Mouse (Mus musculus): Measurements from ENCODE around the gene Pprc1. TPM values are rescaled to one million over a fixed set of nuclear protein-coding genes. Genes with fewer than 3 reads are reported as not detected.

Gene Pprc1
- polyA plus RNA-seq, 1 experiment from 2014 or later: 46.7 TPM

GRCm38 (mm10) chr19:46004814-46005466, 39.7 kb upstream of the Pprc1 start:
- Histone ChIP-seq H3K36me3 (ENCODE audit: control insufficient read depth, insufficient read depth, low read length) (no peaks in the 10 kb centered on the region; the same call in 1 of the 2 replicates), H3K4me2 (no peak overlapping the region; the same call in 1 of the 2 replicates), H3K4me1 (ENCODE audit: control insufficient read depth, insufficient read depth, low read length) (peaks cover 10% of the 10 kb centered on the region), H3K4me3 (ENCODE audit: low read depth, low read length) (no peak overlapping the region), H3K9me3 (replicated peaks; ENCODE audit: control insufficient read depth, low read length) (no peaks in the 10 kb centered on the region), H3K27me3 (ENCODE audit: control insufficient read depth, insufficient read depth, low read length) (0 out of 2 replicates have a peak, but pooled peaks cover 2% of the 10 kb centered on the region), H3K9ac (ENCODE audit: low read depth, low read length) (no peak overlapping the region), H3K27ac (ENCODE audit: low read depth, low read length) (no peak overlapping the region)
- 72% methylated on average over 17 of the region's 17 CpGs for WGBS (ENCODE audit: insufficient replicate concordance)
- no peak for ATAC-seq (replicated peaks; ENCODE audit: insufficient number of reproducible peaks, low FRiP score, low TSS enrichment)

- Histone ChIP-seq H3K4me2 (no peak overlapping the region), H3K27ac (ENCODE audit: low read depth, low read length) (no peak overlapping the region), H3K27me3 (ENCODE audit: control insufficient read depth, insufficient read depth, low read length) (0 out of 2 replicates have a peak, but pooled peaks cover 2% of the 10 kb centered on the region), H3K4me3 (ENCODE audit: low read depth, low read length) (no peak overlapping the region), H3K9me3 (replicated peaks; ENCODE audit: control insufficient read depth, low read length) (no peaks in the 10 kb centered on the region), H3K4me1 (ENCODE audit: control insufficient read depth, insufficient read depth, low read length) (peaks cover 10% of the 10 kb centered on the region), H3K9ac (ENCODE audit: low read depth, low read length) (peak overlapping the region; percentile 34; the same call in 1 of the 2 replicates), H3K36me3 (ENCODE audit: control insufficient read depth, insufficient read depth, low read length) (no peaks in the 10 kb centered on the region; the same call in 1 of the 2 replicates)
- 85% methylated on average over 7 of the region's 7 CpGs for WGBS (ENCODE audit: insufficient replicate concordance)
- no peak for ATAC-seq (replicated peaks; ENCODE audit: insufficient number of reproducible peaks, low FRiP score, low TSS enrichment)
These were observed 39.0 kb upstream of the Pprc1 start for GRCm38 (mm10) chr19:46005680-46006079.

- no peaks in the 10 kb centered on the region for H3K36me3 ChIP-seq (ENCODE audit: control insufficient read depth, insufficient read depth, low read length)
- no peak overlapping the region for H3K4me2 ChIP-seq
- H3K4me1 ChIP-seq (ENCODE audit: control insufficient read depth, insufficient read depth, low read length): no peaks in the 10 kb centered on the region
- no peak overlapping the region for H3K4me3 ChIP-seq (ENCODE audit: low read depth, low read length)
- no peak overlapping the region for H3K27ac ChIP-seq (ENCODE audit: low read depth, low read length)
- H3K27me3 ChIP-seq (ENCODE audit: control insufficient read depth, insufficient read depth, low read length): no peaks in the 10 kb centered on the region
- no peak overlapping the region for H3K9ac ChIP-seq (ENCODE audit: low read depth, low read length)
- no peak for ATAC-seq (replicated peaks; ENCODE audit: insufficient number of reproducible peaks, low FRiP score, low TSS enrichment)
- H3K9me3 ChIP-seq (replicated peaks; ENCODE audit: control insufficient read depth, low read length): no peaks in the 10 kb centered on the region
- WGBS (ENCODE audit: insufficient replicate concordance): 32% methylated on average over 12 of the region's 12 CpGs
These were observed 30.0 kb upstream of the Pprc1 start for GRCm38 (mm10) chr19:46014572-46015178.

- H3K27ac ChIP-seq (ENCODE audit: low read depth, low read length): no peak overlapping the region
- H3K9me3 ChIP-seq (replicated peaks; ENCODE audit: control insufficient read depth, low read length): no peaks in the 10 kb centered on the region
- WGBS (ENCODE audit: insufficient replicate concordance): 67% methylated on average over 2 of the region's 2 CpGs
- no peaks in the 10 kb centered on the region for H3K4me1 ChIP-seq (ENCODE audit: control insufficient read depth, insufficient read depth, low read length)
- H3K4me3 ChIP-seq (ENCODE audit: low read depth, low read length): no peak overlapping the region
- no peak overlapping the region for H3K4me2 ChIP-seq
- H3K27me3 ChIP-seq (ENCODE audit: control insufficient read depth, insufficient read depth, low read length): no peaks in the 10 kb centered on the region
- H3K36me3 ChIP-seq (ENCODE audit: control insufficient read depth, insufficient read depth, low read length): no peaks in the 10 kb centered on the region
- H3K9ac ChIP-seq (ENCODE audit: low read depth, low read length): no peak overlapping the region
- ATAC-seq (replicated peaks; ENCODE audit: insufficient number of reproducible peaks, low FRiP score, low TSS enrichment): no peak
These were observed 28.7 kb upstream of the Pprc1 start for GRCm38 (mm10) chr19:46016023-46016422.

- no peak overlapping the region for H3K4me3 ChIP-seq (ENCODE audit: low read depth, low read length)
- peaks cover 3% of the 10 kb centered on the region; the same call in 1 of the 2 replicates for H3K4me1 ChIP-seq (ENCODE audit: control insufficient read depth, insufficient read depth, low read length)
- H3K9me3 ChIP-seq (replicated peaks; ENCODE audit: control insufficient read depth, low read length): no peaks in the 10 kb centered on the region
- no peak overlapping the region for H3K27ac ChIP-seq (ENCODE audit: low read depth, low read length)
- H3K36me3 ChIP-seq (ENCODE audit: control insufficient read depth, insufficient read depth, low read length): no peaks in the 10 kb centered on the region
- H3K27me3 ChIP-seq (ENCODE audit: control insufficient read depth, insufficient read depth, low read length): no peaks in the 10 kb centered on the region
- no peak overlapping the region for H3K9ac ChIP-seq (ENCODE audit: low read depth, low read length)
- H3K4me2 ChIP-seq: no peak overlapping the region
- 77% methylated on average over 6 of the region's 6 CpGs for WGBS (ENCODE audit: insufficient replicate concordance)
- ATAC-seq (replicated peaks; ENCODE audit: insufficient number of reproducible peaks, low FRiP score, low TSS enrichment): no peak
These were observed 19.7 kb upstream of the Pprc1 start for GRCm38 (mm10) chr19:46024959-46025358.

- H3K4me3 ChIP-seq (ENCODE audit: low read depth, low read length): no peak overlapping the region
- H3K27ac ChIP-seq (ENCODE audit: low read depth, low read length): no peak overlapping the region
- peaks cover 3% of the 10 kb centered on the region; the same call in 1 of the 2 replicates for H3K4me1 ChIP-seq (ENCODE audit: control insufficient read depth, insufficient read depth, low read length)
- WGBS (ENCODE audit: insufficient replicate concordance): 44% methylated on average over 8 of the region's 8 CpGs
- H3K9me3 ChIP-seq (replicated peaks; ENCODE audit: control insufficient read depth, low read length): no peaks in the 10 kb centered on the region
- H3K4me2 ChIP-seq: 0 out of 2 replicates have a peak overlapping the region, but pooled peaks have one; percentile 4
- no peaks in the 10 kb centered on the region for H3K27me3 ChIP-seq (ENCODE audit: control insufficient read depth, insufficient read depth, low read length)
- ATAC-seq (replicated peaks; ENCODE audit: insufficient number of reproducible peaks, low FRiP score, low TSS enrichment): peak; percentile 44; the same call in 1 of the 2 replicates
- no peak overlapping the region for H3K9ac ChIP-seq (ENCODE audit: low read depth, low read length)
- H3K36me3 ChIP-seq (ENCODE audit: control insufficient read depth, insufficient read depth, low read length): peaks cover 6% of the 10 kb centered on the region
These were observed 18.1 kb upstream of the Pprc1 start for GRCm38 (mm10) chr19:46026567-46026966.

- Histone ChIP-seq H3K4me2 (no peak overlapping the region), H3K9ac (ENCODE audit: low read depth, low read length) (no peak overlapping the region), H3K4me3 (ENCODE audit: low read depth, low read length) (no peak overlapping the region), H3K27me3 (ENCODE audit: control insufficient read depth, insufficient read depth, low read length) (no peaks in the 10 kb centered on the region), H3K36me3 (ENCODE audit: control insufficient read depth, insufficient read depth, low read length) (peaks cover 24% of the 10 kb centered on the region), H3K27ac (ENCODE audit: low read depth, low read length) (no peak overlapping the region), H3K4me1 (ENCODE audit: control insufficient read depth, insufficient read depth, low read length) (peaks cover 3% of the 10 kb centered on the region; the same call in 1 of the 2 replicates), H3K9me3 (replicated peaks; ENCODE audit: control insufficient read depth, low read length) (no peaks in the 10 kb centered on the region)
- ATAC-seq (replicated peaks; ENCODE audit: insufficient number of reproducible peaks, low FRiP score, low TSS enrichment): no peak
- WGBS (ENCODE audit: insufficient replicate concordance): 68% methylated on average over 11 of the region's 11 CpGs
These were observed 15.9 kb upstream of the Pprc1 start for GRCm38 (mm10) chr19:46028747-46029320.

GRCm38 (mm10) chr19:46029652-46030051, 15.0 kb upstream of the Pprc1 start:
- WGBS (ENCODE audit: insufficient replicate concordance): 96% methylated on average over 1 of the region's 1 CpGs
- Histone ChIP-seq H3K4me2 (no peak overlapping the region), H3K4me1 (ENCODE audit: control insufficient read depth, insufficient read depth, low read length) (peaks cover 3% of the 10 kb centered on the region; the same call in 1 of the 2 replicates), H3K9ac (ENCODE audit: low read depth, low read length) (no peak overlapping the region), H3K27me3 (ENCODE audit: control insufficient read depth, insufficient read depth, low read length) (no peaks in the 10 kb centered on the region), H3K27ac (ENCODE audit: low read depth, low read length) (no peak overlapping the region), H3K36me3 (ENCODE audit: control insufficient read depth, insufficient read depth, low read length) (peaks cover 32% of the 10 kb centered on the region), H3K9me3 (replicated peaks; ENCODE audit: control insufficient read depth, low read length) (no peaks in the 10 kb centered on the region), H3K4me3 (ENCODE audit: low read depth, low read length) (no peak overlapping the region)
- ATAC-seq (replicated peaks; ENCODE audit: insufficient number of reproducible peaks, low FRiP score, low TSS enrichment): no peak

Data from heart, embryonic 11.5 days (tissue).